Mouse (Mus musculus) MEL (cell line): Measurements from ENCODE around the gene Fem1b. TPM values are rescaled to one million over a fixed set of nuclear protein-coding genes. Genes with fewer than 3 reads are reported as not detected.

Source experiments
- DNase-seq: peaks from one replicate; pipeline ENCODE4 v3.0.0; 2011; ENCODE audit warnings: low read depth, low spot score
- H3K27ac ChIP-seq: 2 replicates; pipeline ENCODE4 v1.5.1; 2012; ENCODE audit warnings: low read depth, mild to moderate bottlenecking, control low read depth, low read length, moderate library complexity; ENCODE audit not compliant: control insufficient read depth
- H3K27me3 ChIP-seq, 2 experiments: fragments of 150-350 bp in 1 of 2; sonication (generic) in 1 of 2; 2 replicates each; pipeline ENCODE4 v1.6.1; 2012; ENCODE audit warnings: low read length in 2 of 2, mild to moderate bottlenecking in 2 of 2, improper control_type of control experiment in 1 of 2, moderate library complexity in 1 of 2; ENCODE audit not compliant: insufficient read depth in 2 of 2, control insufficient read depth in 1 of 2
- H3K36me3 ChIP-seq, 2 experiments: 2 replicates each; pipeline ENCODE4 v1.6.1; 2012 to 2014; ENCODE audit warnings: low read length in 2 of 2, improper control_type of control experiment in 1 of 2, inconsistent platforms in 1 of 2, mild to moderate bottlenecking in 1 of 2; ENCODE audit not compliant: insufficient read depth in 2 of 2, control insufficient read depth in 1 of 2
- H3K4me1 ChIP-seq, 2 experiments: fragments of 150-350 bp in 1 of 2; sonication (generic) in 1 of 2; 2 replicates each; pipeline ENCODE4 v1.6.1; 2012; ENCODE audit warnings: low read length in 2 of 2, improper control_type of control experiment in 1 of 2, mild to moderate bottlenecking in 1 of 2; ENCODE audit not compliant: insufficient read depth in 2 of 2, control insufficient read depth in 1 of 2
- H3K4me3 ChIP-seq, 2 experiments: fragments of 150-350 bp in 1 of 2; sonication (generic) in 1 of 2; 2 replicates each; pipeline ENCODE4 v1.5.1; 2012; ENCODE audit warnings: low read depth in 2 of 2, low read length in 2 of 2, mild to moderate bottlenecking in 2 of 2, moderate library complexity in 2 of 2, control low read depth in 1 of 2, improper control_type of control experiment in 1 of 2; ENCODE audit not compliant: control insufficient read depth in 1 of 2, insufficient read depth in 1 of 2
- H3K79me2 ChIP-seq: 2 replicates; pipeline ENCODE4 v1.6.1; 2012; ENCODE audit warnings: mild to moderate bottlenecking, low read length, moderate library complexity; ENCODE audit not compliant: control insufficient read depth, poor library complexity, insufficient read depth
- H3K9ac ChIP-seq: 2 replicates; pipeline ENCODE4 v1.6.1; 2012; ENCODE audit warnings: low read depth, mild to moderate bottlenecking, control low read depth, low read length, moderate library complexity; ENCODE audit not compliant: control insufficient read depth, poor library complexity, severe bottlenecking
- H3K9me3 ChIP-seq: fragments of 150-350 bp; sonication (generic); replicated peaks from 2 replicates; pipeline ENCODE4 v1.6.1; 2012; ENCODE audit warnings: mild to moderate bottlenecking, low read length, improper control_type of control experiment, moderate library complexity; ENCODE audit not compliant: insufficient read depth
- BHLHE40 ChIP-seq: IDR thresholded peaks from 2 replicates; pipeline ENCODE4 v1.6.1; 2012; ENCODE audit warnings: low read depth, mild to moderate bottlenecking, inconsistent platforms, low read length, improper control_type of control experiment, borderline replicate concordance
- E2F4 ChIP-seq: IDR thresholded peaks from 2 replicates; pipeline ENCODE4 v1.6.1; 2011; ENCODE audit warnings: low read depth, low read length, improper control_type of control experiment, borderline replicate concordance
- ELF1 ChIP-seq: IDR thresholded peaks from 2 replicates; pipeline ENCODE4 v1.6.1; 2014; ENCODE audit warnings: low read depth, mild to moderate bottlenecking, inconsistent platforms, low read length, improper control_type of control experiment, moderate library complexity
- HCFC1 ChIP-seq: IDR thresholded peaks from 2 replicates; pipeline ENCODE4 v1.6.1; 2012; ENCODE audit warnings: low read depth, mild to moderate bottlenecking, inconsistent platforms, low read length, improper control_type of control experiment, moderate library complexity
- KAT2A ChIP-seq: conservative IDR thresholded peaks from 2 replicates; pipeline ENCODE4 v1.6.1; 2012; ENCODE audit warnings: low read depth, low read length, improper control_type of control experiment, inconsistent platforms
- MAFK ChIP-seq: IDR thresholded peaks from 2 replicates; pipeline ENCODE4 v1.6.1; 2011; ENCODE audit warnings: low read depth, mild to moderate bottlenecking, low read length, improper control_type of control experiment, borderline replicate concordance
- MAX ChIP-seq: IDR thresholded peaks from 2 replicates; pipeline ENCODE4 v1.6.1; 2011; ENCODE audit warnings: low read length, improper control_type of control experiment
- MXI1 ChIP-seq: IDR thresholded peaks from 2 replicates; pipeline ENCODE4 v1.6.1; 2011; ENCODE audit warnings: mild to moderate bottlenecking, low read depth, low read length, improper control_type of control experiment
- MYC ChIP-seq: IDR thresholded peaks from 2 replicates; pipeline ENCODE4 v1.6.1; 2011; ENCODE audit warnings: low read depth, mild to moderate bottlenecking, low read length, improper control_type of control experiment, moderate library complexity
- NRF1 ChIP-seq: IDR thresholded peaks from 2 replicates; pipeline ENCODE4 v1.6.1; 2014; ENCODE audit warnings: low read depth, mild to moderate bottlenecking, inconsistent platforms, low read length, improper control_type of control experiment, moderate library complexity; ENCODE audit not compliant: poor library complexity, insufficient read depth, severe bottlenecking
- POLR2AphosphoS2 ChIP-seq: IDR thresholded peaks from 2 replicates; pipeline ENCODE4 v1.6.1; 2011; ENCODE audit warnings: low read length, improper control_type of control experiment
- POLR2AphosphoS5 ChIP-seq: IDR thresholded peaks from 2 replicates; pipeline ENCODE4 v1.6.1; 2012; ENCODE audit warnings: low read depth, borderline replicate concordance, mild to moderate bottlenecking, inconsistent platforms, low read length, moderate library complexity, mixed read lengths
- TBP ChIP-seq: IDR thresholded peaks from 2 replicates; pipeline ENCODE4 v1.8.0; 2011; ENCODE audit warnings: low read depth, low read length, improper control_type of control experiment
- TCF12 ChIP-seq: IDR thresholded peaks from 2 replicates; pipeline ENCODE4 v1.6.1; 2014; ENCODE audit warnings: low read depth, mild to moderate bottlenecking, inconsistent platforms, low read length, improper control_type of control experiment, moderate library complexity
- UBTF ChIP-seq: IDR thresholded peaks from 2 replicates; pipeline ENCODE4 v1.6.1; 2012; ENCODE audit warnings: low read depth, mild to moderate bottlenecking, inconsistent platforms, low read length, improper control_type of control experiment, moderate library complexity, borderline replicate concordance; ENCODE audit not compliant: insufficient read depth
- ZC3H11A ChIP-seq: IDR thresholded peaks from 2 replicates; pipeline ENCODE4 v1.6.1; 2012; ENCODE audit warnings: low read depth, mild to moderate bottlenecking, inconsistent platforms, low read length, improper control_type of control experiment
- ZKSCAN1 ChIP-seq: IDR thresholded peaks from 2 replicates; pipeline ENCODE4 v1.6.1; 2012; ENCODE audit warnings: low read depth, mild to moderate bottlenecking, inconsistent platforms, low read length, improper control_type of control experiment, moderate library complexity
- ZMIZ1 ChIP-seq: IDR thresholded peaks from 2 replicates; pipeline ENCODE4 v1.6.1; 2012; ENCODE audit warnings: low read depth, mild to moderate bottlenecking, inconsistent platforms, low read length, improper control_type of control experiment, moderate library complexity
- ZNF384 ChIP-seq: IDR thresholded peaks from 2 replicates; pipeline ENCODE4 v1.6.1; 2012; ENCODE audit warnings: low read depth, mild to moderate bottlenecking, inconsistent platforms, low read length, improper control_type of control experiment
- polyA plus RNA-seq, 2 experiments: library from polyadenylated mRNA; stranded (reverse) in 1 of 2; unstranded in 1 of 2; fragments of >175 nt in 1 of 2; fragments of >200 nt in 1 of 2; gene quantifications; 2 replicates each; pipeline versions ENCODE4 v1.2.1 to v1.2.4; 2012; ENCODE audit warnings: low replicate concordance in 2 of 2, low read depth in 1 of 2; ENCODE audit not compliant: insufficient read length in 2 of 2, insufficient read depth in 1 of 2, missing spikeins in 1 of 2
- total RNA-seq: library from RNA; depleted of rRNA; stranded (reverse); fragments of 300-350 nt; gene quantifications from 2 replicates; pipeline ENCODE4 v1.2.3, GENCODE M21; 2012

The Fem1b gene
- total and polyA plus RNA-seq, 3 experiments, result 38.2 to 99.4 (median 50.5) TPM

DNA sequence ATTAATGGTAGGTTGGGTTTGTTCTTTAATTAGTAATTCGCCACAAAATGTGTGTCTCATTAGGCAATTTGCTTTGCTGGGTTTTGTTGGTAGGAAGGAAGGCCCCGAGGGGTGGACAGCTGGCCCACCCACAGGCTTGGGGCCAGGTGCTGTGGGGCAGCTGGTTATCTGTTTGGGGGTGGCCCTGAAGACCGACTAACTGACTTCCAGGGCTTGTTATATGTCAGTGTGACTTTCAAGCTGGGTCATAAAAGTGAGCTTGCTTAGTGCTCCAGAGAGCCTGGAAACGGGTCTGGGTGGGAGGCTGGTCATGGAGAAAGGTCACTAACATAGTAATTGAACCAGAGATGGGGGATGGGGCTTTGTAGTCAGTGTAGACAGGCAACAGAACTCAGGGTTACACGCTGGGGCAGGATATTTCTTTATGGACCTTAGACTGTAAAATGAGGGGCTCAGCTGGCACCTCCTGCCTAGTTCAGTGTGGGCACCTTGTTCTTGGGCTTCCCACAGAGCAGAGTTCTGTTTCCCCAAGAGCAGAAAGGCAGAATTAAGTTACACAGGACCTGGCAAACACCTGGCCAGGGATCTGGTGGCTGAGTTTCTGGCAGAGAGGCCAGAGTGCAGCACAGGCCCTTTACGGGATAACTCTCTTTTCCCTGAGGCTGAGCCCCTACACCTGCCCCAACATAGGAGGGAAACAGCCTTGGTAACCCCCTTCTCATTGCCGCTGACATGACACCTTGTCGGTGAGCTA lies 46.7 kb upstream of the Fem1b start:
- Histone ChIP-seq H3K27me3 (no peaks in the 10 kb centered on the region), H3K79me2 (no peaks in the 10 kb centered on the region), H3K4me1 (no peaks in the 10 kb centered on the region), H3K27ac (no peak overlapping the region), H3K4me3 (no peak overlapping the region), H3K36me3 (no peaks in the 10 kb centered on the region), H3K9ac (no peak overlapping the region), H3K9me3 (no peaks in the 10 kb centered on the region)
- TF ChIP-seq BHLHE40 (no peak), POLR2AphosphoS2 (no peak), ELF1 (no peak), ZKSCAN1 (no peak), TBP (no peak), KAT2A (no peak), E2F4 (no peak), HCFC1 (no peak), MAX (no peak), MYC (no peak), ZMIZ1 (no peak)
- DNase-seq, result no peak

DNA sequence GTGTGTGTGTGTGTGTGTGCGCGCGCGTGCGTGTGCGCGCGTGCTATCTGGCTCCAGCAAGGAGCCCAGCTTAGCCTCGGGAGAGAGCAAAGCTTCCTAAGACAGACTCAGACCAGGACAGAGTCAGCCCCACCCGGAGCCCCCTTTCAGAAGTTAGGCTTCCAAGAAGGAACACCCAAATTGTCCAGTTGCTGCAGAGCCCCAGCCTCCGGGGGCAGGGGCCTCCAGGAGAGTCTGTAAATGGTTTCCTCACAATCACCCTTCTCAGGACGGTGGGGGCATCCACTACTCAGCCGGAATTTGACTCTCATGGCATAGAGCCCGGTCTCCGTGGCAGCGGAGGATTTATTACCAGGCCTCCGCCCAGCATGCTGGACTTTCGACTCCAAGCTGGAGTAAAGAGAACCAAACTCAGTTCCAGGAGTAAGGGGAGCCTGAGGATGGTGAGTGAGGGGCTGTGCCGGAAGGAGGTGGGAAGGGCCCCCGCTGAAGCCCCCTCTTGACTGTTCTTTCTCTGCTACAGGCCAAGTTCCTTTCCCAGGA lies 46.1 kb upstream of the Fem1b start, which contains the start of gene Calml4:
Calml4 (plus strand) TSS at position 362 of the 543 bp plus-strand sequence.
- no peaks in the 10 kb centered on the region for H3K4me1 ChIP-seq
- H3K36me3 ChIP-seq, result no peaks in the 10 kb centered on the region
- no peaks in the 10 kb centered on the region for H3K27me3 ChIP-seq
- H3K79me2 ChIP-seq, result no peaks in the 10 kb centered on the region
- H3K27ac ChIP-seq, result no peak within 1 kb of the TSS
- DNase-seq, result no peak
- H3K9ac ChIP-seq, result no peak within 1 kb of the TSS
- TF ChIP-seq POLR2AphosphoS2, result no peak
- no peak for TF ChIP-seq ZC3H11A
- no peak for TF ChIP-seq TCF12
- TF ChIP-seq MAFK, result no peak
- no peak for TF ChIP-seq MXI1
- no peak for TF ChIP-seq ZNF384
- no peak for TF ChIP-seq UBTF
- no peak for TF ChIP-seq NRF1
- TF ChIP-seq POLR2AphosphoS5, result no peak
- no peak within 1 kb of the TSS for H3K4me3 ChIP-seq
- H3K9me3 ChIP-seq, result no peaks in the 10 kb centered on the region
